Mouse (Mus musculus) forebrain, embryonic 12.5 days (tissue): ENCODE results near the gene Mapk8ip1. TPM values are rescaled to one million over a fixed set of nuclear protein-coding genes. Genes with fewer than 3 reads are reported as not detected.

ENCODE experiments used
- ATAC-seq: fragments of 200-750 bp; cut with Nextera tagmentation; 2 replicates; pipeline ENCODE4 v1.8.0; 2017; ENCODE audit warnings: moderate TSS enrichment; ENCODE audit not compliant: low FRiP score
- H3K27ac ChIP-seq: fragments of 300-500 bp; sonication (generic); 2 replicates; pipeline ENCODE4 v1.5.1; 2016; ENCODE audit warnings: mild to moderate bottlenecking
- H3K27me3 ChIP-seq: fragments of 300-500 bp; sonication (generic); 2 replicates; pipeline ENCODE4 v1.6.1; 2016; ENCODE audit warnings: mild to moderate bottlenecking
- H3K36me3 ChIP-seq: fragments of 300-500 bp; sonication (generic); replicated peaks from 2 replicates; pipeline ENCODE4 v1.6.1; 2016; ENCODE audit warnings: mild to moderate bottlenecking
- H3K4me1 ChIP-seq: fragments of 300-500 bp; sonication (generic); 2 replicates; pipeline ENCODE4 v1.6.1; 2016
- H3K4me2 ChIP-seq: fragments of 300-500 bp; sonication (generic); 2 replicates; pipeline ENCODE4 v1.6.1; 2016; ENCODE audit warnings: mild to moderate bottlenecking, moderate library complexity
- H3K4me3 ChIP-seq: fragments of 300-500 bp; sonication (generic); replicated peaks from 2 replicates; pipeline ENCODE4 v1.5.1; 2016; ENCODE audit warnings: mild to moderate bottlenecking
- H3K9ac ChIP-seq: fragments of 300-500 bp; sonication (generic); 2 replicates; pipeline ENCODE4 v1.6.1; 2016; ENCODE audit warnings: mild to moderate bottlenecking
- H3K9me3 ChIP-seq: fragments of 300-500 bp; sonication (generic); 2 replicates; pipeline ENCODE4 v1.6.1; 2016
- WGBS: fragments of 180-500 bp; shearing (Covaris S2); methylation state at CpG from one replicate; pipeline ENCODE4 v1.1.7; 2016; 5-methylcytosine and 5-hydroxymethylcytosine counted together
- polyA plus RNA-seq: library from polyadenylated mRNA; unstranded; fragments of >200 nt; fragmentation: Nextera tagmentation; extraction: Ambion mirVana; gene quantifications from 2 replicates; pipeline ENCODE4 v1.2.1, GENCODE M21; 2016

Mapk8ip1 gene
- 83.2 and 83.5 TPM in 2 replicates for polyA plus RNA-seq

GRCm38 (mm10) chr2:92401091-92401561, at the start of gene Mapk8ip1:
Mapk8ip1 (minus strand) TSS chr2:92401263.
- Histone ChIP-seq H3K9me3 (no peaks in the 10 kb centered on the region), H3K4me3 (peak within 1 kb of the TSS; percentile 81), H3K4me1 (peaks cover 45% of the 10 kb centered on the region), H3K27ac (peak within 1 kb of the TSS; percentile 50; the same call in 1 of the 2 replicates), H3K27me3 (no peaks in the 10 kb centered on the region), H3K4me2 (peak within 1 kb of the TSS; percentile 92), H3K9ac (peak within 1 kb of the TSS; percentile 89), H3K36me3 (peaks cover 26% of the 10 kb centered on the region)
- ATAC-seq: peak; percentile 71
- 3% methylated on average over 29 of the region's 59 CpGs for WGBS

DNA sequence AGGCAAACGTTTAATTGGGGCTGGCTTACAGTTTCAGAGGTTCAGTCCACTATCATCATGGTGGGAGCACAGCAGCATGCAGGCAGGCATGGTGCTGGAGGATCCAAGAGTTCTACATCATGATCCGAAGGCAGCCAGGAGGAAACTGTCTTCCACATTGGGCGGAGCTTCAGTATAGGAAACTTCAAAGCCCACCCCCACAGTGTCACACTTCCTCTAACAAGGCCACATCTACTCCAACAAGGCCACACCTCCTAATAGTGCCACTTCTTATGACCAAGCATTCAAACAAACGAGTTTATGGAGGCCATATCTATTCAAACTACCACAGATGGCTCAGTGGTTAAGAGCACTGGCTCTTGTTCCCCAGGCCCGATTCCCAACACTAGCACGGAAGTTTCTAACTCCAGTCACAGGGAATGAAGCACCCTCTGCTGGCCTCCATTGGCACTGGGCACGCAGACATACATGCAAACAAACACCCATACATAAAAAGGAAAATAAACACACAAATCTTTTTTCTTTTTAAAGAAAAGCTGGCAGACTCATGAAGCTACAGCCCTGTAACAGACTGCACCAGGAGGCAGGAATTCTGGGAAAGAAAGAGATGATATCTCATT, 46.2 kb upstream of the Mapk8ip1 start:
- Histone ChIP-seq H3K4me2 (no peak overlapping the region), H3K4me1 (peaks cover 4% of the 10 kb centered on the region; the same call in 1 of the 2 replicates), H3K9ac (no peak overlapping the region), H3K9me3 (no peaks in the 10 kb centered on the region), H3K36me3 (no peaks in the 10 kb centered on the region), H3K27ac (no peak overlapping the region), H3K27me3 (no peaks in the 10 kb centered on the region), H3K4me3 (no peak overlapping the region)
- whole genome bisulfite sequencing: 71% methylated on average over 7 of the region's 7 CpGs
- no peak for ATAC-seq

- ATAC-seq: no peak
- H3K4me2 ChIP-seq: no peak overlapping the region
- H3K9ac ChIP-seq: no peak overlapping the region
- H3K27ac ChIP-seq: no peak overlapping the region
- no peaks in the 10 kb centered on the region for H3K27me3 ChIP-seq
- peaks cover 7% of the 10 kb centered on the region; the same call in 1 of the 2 replicates for H3K4me1 ChIP-seq
- H3K4me3 ChIP-seq: no peak overlapping the region
- no peaks in the 10 kb centered on the region for H3K9me3 ChIP-seq
- H3K36me3 ChIP-seq: no peaks in the 10 kb centered on the region
- 74% methylated on average over 8 of the region's 8 CpGs for WGBS
Measured at GRCm38 (mm10) chr2:92446656-92447055, 45.6 kb upstream of the Mapk8ip1 start.

DNA sequence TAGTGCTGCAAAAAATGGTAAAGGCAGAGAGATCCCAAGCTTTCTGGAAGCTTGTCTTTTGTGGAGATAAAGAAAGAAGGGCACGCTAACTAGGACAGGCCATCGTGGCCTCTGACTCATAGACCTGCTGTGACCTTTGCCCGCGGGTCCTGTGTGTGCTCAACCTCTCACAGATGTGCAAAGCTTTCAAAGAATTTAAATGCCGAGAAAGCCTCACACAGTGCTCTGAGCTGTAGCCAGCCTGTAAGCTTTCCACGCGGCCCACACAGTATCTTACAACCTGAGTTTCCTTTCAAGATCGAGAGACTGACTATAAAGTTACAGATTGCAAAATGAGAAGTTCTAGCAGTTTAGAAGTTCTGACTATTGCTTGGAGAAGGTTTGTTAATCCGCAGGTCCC, 44.8 kb upstream of the Mapk8ip1 start:
- H3K4me1 ChIP-seq: peaks cover 7% of the 10 kb centered on the region; the same call in 1 of the 2 replicates
- no peak overlapping the region for H3K4me2 ChIP-seq
- H3K36me3 ChIP-seq: no peaks in the 10 kb centered on the region
- H3K27ac ChIP-seq: no peak overlapping the region
- H3K9me3 ChIP-seq: no peaks in the 10 kb centered on the region
- ATAC-seq: no peak
- no peaks in the 10 kb centered on the region for H3K27me3 ChIP-seq
- no peak overlapping the region for H3K9ac ChIP-seq
- WGBS: 45% methylated on average over 9 of the region's 9 CpGs
- H3K4me3 ChIP-seq: no peak overlapping the region

GRCm38 (mm10) chr2:92444376-92444775, 43.3 kb upstream of the Mapk8ip1 start:
- H3K4me3 ChIP-seq: no peak overlapping the region

DNA sequence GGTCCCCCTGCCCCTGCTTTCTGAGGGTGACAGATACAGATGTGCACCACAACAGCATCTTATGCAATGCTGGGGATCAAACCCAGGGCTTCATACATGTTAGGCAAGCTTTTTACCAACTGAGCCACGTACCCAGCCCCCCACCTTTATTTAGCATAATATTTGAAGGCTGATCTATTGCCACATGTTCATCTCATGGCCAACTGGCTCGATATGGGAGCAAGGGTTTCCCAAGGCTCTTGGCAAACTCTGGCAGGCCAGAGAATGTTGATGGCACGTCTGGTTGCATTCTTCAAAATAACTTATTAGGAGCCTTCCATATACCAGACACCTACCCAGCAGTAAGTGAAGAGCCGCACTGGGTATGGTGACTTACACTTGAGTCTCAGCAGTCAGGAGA, 42.2 kb upstream of the Mapk8ip1 start:
- ATAC-seq: no peak
- no peaks in the 10 kb centered on the region for H3K9me3 ChIP-seq
- H3K27ac ChIP-seq: no peak overlapping the region
- H3K9ac ChIP-seq: no peak overlapping the region
- no peak overlapping the region for H3K4me2 ChIP-seq
- no peaks in the 10 kb centered on the region for H3K36me3 ChIP-seq
- H3K27me3 ChIP-seq: no peaks in the 10 kb centered on the region
- peaks cover 7% of the 10 kb centered on the region; the same call in 1 of the 2 replicates for H3K4me1 ChIP-seq
- WGBS: 78% methylated on average over 4 of the region's 4 CpGs
- no peak overlapping the region for H3K4me3 ChIP-seq

More at GRCm38 (mm10) chr2:92444376-92444775, 43.3 kb upstream of the Mapk8ip1 start:
- no peaks in the 10 kb centered on the region for H3K9me3 ChIP-seq
- no peaks in the 10 kb centered on the region for H3K27me3 ChIP-seq
- no peak overlapping the region for H3K9ac ChIP-seq
- H3K4me2 ChIP-seq: no peak overlapping the region
- 46% methylated on average over 4 of the region's 4 CpGs for WGBS
- no peaks in the 10 kb centered on the region for H3K36me3 ChIP-seq
- no peak for ATAC-seq
- H3K27ac ChIP-seq: no peak overlapping the region
- H3K4me1 ChIP-seq: peaks cover 7% of the 10 kb centered on the region; the same call in 1 of the 2 replicates

- Histone ChIP-seq H3K9me3 (no peaks in the 10 kb centered on the region), H3K27ac (no peak overlapping the region), H3K4me1 (peaks cover 7% of the 10 kb centered on the region; the same call in 1 of the 2 replicates), H3K27me3 (no peaks in the 10 kb centered on the region), H3K36me3 (no peaks in the 10 kb centered on the region), H3K4me2 (no peak overlapping the region), H3K9ac (no peak overlapping the region), H3K4me3 (no peak overlapping the region)
- ATAC-seq: no peak
- 81% methylated on average over 12 of the region's 12 CpGs for WGBS
Measured at GRCm38 (mm10) chr2:92442419-92443001, 41.4 kb upstream of the Mapk8ip1 start.

DNA sequence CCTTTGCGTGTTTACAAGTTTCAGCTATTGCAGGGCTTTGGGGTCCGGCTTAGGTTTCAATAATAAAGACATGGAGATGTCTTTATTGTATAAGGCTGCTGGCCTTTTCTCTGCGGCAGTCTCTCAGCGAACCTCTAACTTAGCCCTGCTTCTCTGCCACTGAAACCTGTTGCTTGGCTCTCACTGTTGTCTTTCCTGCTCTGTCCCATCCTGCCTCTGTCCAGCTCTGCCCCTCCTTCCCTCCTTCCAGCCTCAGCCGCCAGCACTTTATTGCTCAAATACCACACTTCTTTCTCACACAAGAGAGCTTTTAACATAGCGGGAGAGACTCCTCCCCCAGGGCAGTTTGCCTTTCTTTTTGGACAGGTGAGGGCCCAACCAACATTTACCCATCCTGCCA, 39.4 kb upstream of the Mapk8ip1 start:
- Histone ChIP-seq H3K4me3 (no peak overlapping the region), H3K27me3 (0 out of 2 replicates have a peak, but pooled peaks cover 4% of the 10 kb centered on the region), H3K9ac (no peak overlapping the region), H3K36me3 (no peaks in the 10 kb centered on the region), H3K9me3 (no peaks in the 10 kb centered on the region), H3K4me1 (0 out of 2 replicates have a peak, but pooled peaks cover 3% of the 10 kb centered on the region), H3K4me2 (no peak overlapping the region), H3K27ac (no peak overlapping the region)
- no peak for ATAC-seq
- 63% methylated on average over 6 of the region's 6 CpGs for WGBS

DNA sequence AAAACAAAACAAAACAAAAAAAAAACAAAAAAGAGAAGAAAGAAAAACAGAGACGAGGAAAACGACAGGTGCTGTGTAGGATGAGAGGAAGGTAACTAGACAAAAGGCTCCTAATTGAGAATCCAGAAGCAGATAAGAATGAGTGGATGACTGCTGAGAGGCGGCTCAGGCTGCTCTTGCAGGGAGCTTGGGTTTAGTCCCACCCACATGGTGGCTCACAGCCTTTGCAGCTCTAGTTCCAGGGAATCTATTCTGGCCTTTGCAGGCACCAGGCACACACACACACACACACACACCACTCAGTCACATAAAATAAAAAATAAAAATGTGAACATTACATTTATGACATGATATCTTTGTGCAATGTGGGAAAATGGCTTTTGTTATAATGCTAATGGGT, 37.5 kb upstream of the Mapk8ip1 start:
- Histone ChIP-seq H3K36me3 (no peaks in the 10 kb centered on the region), H3K9ac (no peak overlapping the region), H3K4me1 (peaks cover 13% of the 10 kb centered on the region; the same call in 1 of the 2 replicates)

DNA sequence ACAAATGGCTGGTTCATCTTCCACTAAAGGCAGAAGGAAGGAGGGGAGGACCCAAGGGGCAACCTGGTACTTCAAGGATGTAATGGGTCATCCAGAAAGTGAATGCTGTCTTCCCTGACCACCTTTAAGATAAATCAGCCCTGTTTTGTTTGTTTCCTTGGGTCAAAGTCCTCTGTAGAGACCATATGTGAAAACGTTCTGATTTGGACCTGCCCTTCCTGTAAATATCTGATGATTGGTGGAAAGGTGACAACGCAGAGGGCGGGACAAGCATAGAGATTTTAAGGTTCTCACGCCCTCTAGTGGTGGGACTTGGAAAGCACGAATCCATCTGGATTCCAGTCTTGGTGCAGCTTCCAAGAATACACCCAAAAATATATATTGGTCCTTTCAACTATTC, 36.8 kb upstream of the Mapk8ip1 start:
- H3K27me3 ChIP-seq: 0 out of 2 replicates have a peak, but pooled peaks cover 9% of the 10 kb centered on the region
- H3K36me3 ChIP-seq: no peaks in the 10 kb centered on the region
- H3K4me1 ChIP-seq: peaks cover 18% of the 10 kb centered on the region
- H3K9ac ChIP-seq: no peak overlapping the region
- H3K9me3 ChIP-seq: no peaks in the 10 kb centered on the region
- no peak overlapping the region for H3K4me3 ChIP-seq
- ATAC-seq: no peak
- no peak overlapping the region for H3K27ac ChIP-seq
- WGBS: 2% methylated on average over 5 of the region's 5 CpGs
- H3K4me2 ChIP-seq: peak overlapping the region; percentile 38

More for the DNA sequence above, 37.5 kb upstream of the Mapk8ip1 start:
- no peak overlapping the region for H3K4me2 ChIP-seq
- 0 out of 2 replicates have a peak, but pooled peaks cover 9% of the 10 kb centered on the region for H3K27me3 ChIP-seq
- H3K27ac ChIP-seq: no peak overlapping the region
- H3K4me3 ChIP-seq: no peak overlapping the region
- H3K9me3 ChIP-seq: no peaks in the 10 kb centered on the region
- no peak for ATAC-seq
- WGBS: 63% methylated on average over 3 of the region's 3 CpGs

DNA sequence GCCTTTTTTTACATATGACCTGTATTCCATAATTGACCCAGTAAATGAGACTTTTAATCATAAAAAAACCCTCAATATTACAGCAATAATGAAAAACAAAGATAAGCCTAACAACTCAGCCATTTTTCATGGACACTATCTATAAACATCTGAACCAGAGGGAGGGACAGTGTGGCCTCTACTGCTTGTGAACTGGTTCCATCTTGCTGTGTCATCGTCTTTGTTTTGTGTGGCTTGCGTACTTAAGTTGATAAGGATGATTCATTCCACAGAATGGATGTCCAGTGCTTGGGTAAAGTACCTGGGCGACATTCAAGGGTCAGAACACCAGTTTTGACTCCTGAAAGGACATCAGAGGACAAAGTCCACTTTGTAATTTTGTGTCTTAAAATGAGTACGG, 36.3 kb upstream of the Mapk8ip1 start:
- peaks cover 23% of the 10 kb centered on the region for H3K4me1 ChIP-seq
- H3K36me3 ChIP-seq: no peaks in the 10 kb centered on the region
- no peaks in the 10 kb centered on the region for H3K9me3 ChIP-seq
- no peak for ATAC-seq
- H3K9ac ChIP-seq: no peak overlapping the region
- H3K4me3 ChIP-seq: no peak overlapping the region
- H3K27ac ChIP-seq: no peak overlapping the region
- H3K27me3 ChIP-seq: 0 out of 2 replicates have a peak, but pooled peaks cover 9% of the 10 kb centered on the region
- no peak overlapping the region for H3K4me2 ChIP-seq
- 87% methylated on average over 4 of the region's 4 CpGs for WGBS

DNA sequence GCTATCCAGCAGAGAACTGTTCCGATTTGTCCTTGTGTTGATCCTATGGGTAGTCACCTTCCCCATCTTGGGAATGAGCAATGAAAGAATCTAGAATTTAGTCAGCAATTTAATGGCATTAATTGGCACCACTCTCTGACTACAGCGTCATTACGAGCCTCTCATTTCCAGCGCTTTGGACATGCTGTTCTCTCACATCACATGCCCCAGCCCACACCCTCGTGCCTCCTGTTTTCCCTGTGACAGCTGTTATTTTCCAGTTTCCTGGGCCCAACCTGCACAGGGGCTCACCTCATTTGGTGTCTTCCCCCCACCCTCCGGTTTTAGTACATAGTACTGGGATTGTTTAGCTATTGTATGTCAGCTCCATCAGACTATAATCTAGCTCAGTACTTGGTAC, 34.0 kb upstream of the Mapk8ip1 start:
- peaks cover 41% of the 10 kb centered on the region for H3K4me1 ChIP-seq
- WGBS: 60% methylated on average over 6 of the region's 6 CpGs
- no peak overlapping the region for H3K9ac ChIP-seq
- H3K4me3 ChIP-seq: no peak overlapping the region
- peak overlapping the region; percentile 78 for H3K4me2 ChIP-seq
- no peaks in the 10 kb centered on the region for H3K9me3 ChIP-seq
- ATAC-seq: no peak
- no peak overlapping the region for H3K27ac ChIP-seq
- no peaks in the 10 kb centered on the region for H3K36me3 ChIP-seq
- 0 out of 2 replicates have a peak, but pooled peaks cover 9% of the 10 kb centered on the region for H3K27me3 ChIP-seq
